Mouse (Mus musculus) G1E (cell line): ENCODE results near the gene Dctpp1.

Source experiments
- CTCF ChIP-seq: IDR thresholded peaks from 2 replicates; pipeline ENCODE4 v1.5.1; 2012; ENCODE audit warnings: low read depth, low read length, inconsistent platforms, mixed read lengths
- GATA1 ChIP-seq: IDR thresholded peaks from 2 replicates; pipeline ENCODE4 v1.6.1; 2012; ENCODE audit warnings: borderline replicate concordance, low read length, inconsistent platforms, mixed read lengths
- POLR2AphosphoS5 ChIP-seq: IDR thresholded peaks from 2 replicates; pipeline ENCODE4 v1.6.1; 2012; ENCODE audit warnings: low read depth, low read length, inconsistent platforms; ENCODE audit not compliant: insufficient replicate concordance
- TAL1 ChIP-seq: conservative IDR thresholded peaks from 2 replicates; pipeline ENCODE4 v1.6.1; 2012; ENCODE audit warnings: low read depth, low read length, inconsistent platforms, mixed read lengths

GRCm38 (mm10) chr7:127290142-127290541 is 29.6 kb upstream of the Dctpp1 start:
- TF ChIP-seq POLR2AphosphoS5 (no peak), CTCF (no peak), GATA1 (no peak), TAL1 (no peak)
